Comparison of ENCODE assay signal across 8 mouse cellular contexts in the genomic region with DNA sequence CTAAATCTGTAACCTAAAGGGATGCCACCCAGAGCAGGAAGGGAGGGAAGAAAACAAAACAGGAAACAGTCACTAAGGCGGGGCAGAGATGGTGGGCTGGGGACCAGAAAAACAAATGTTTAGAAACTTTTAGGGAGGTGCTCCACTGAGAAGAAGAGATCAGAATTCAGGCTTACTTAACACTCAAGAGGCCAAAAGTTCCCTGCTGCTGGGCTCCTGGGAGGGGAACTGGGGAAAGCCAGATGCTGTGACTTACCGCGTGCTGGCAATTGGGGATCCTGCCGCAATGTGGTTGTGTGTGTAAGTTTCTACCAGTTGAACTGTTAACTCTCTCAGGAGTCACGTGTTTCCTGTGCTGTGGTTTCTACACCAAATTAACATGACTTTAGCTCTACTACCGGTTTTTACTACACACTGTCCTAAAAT. TPM values are rescaled to one million over a fixed set of nuclear protein-coding genes. Genes with fewer than 3 reads are reported as not detected.
DNase-seq lines count a peak whose midpoint lies in the region; ATAC-seq and TF ChIP-seq lines count a peak whose summit lies in the region.

Icam2 (minus strand) TSS at position 285 of the 426 bp plus-strand sequence.

- no peak for TF ChIP-seq CTCF in intestine, postnatal 0 days (IDR thresholded peaks at IDR 0.05; ENCODE audit: low read depth)

- H3K4me1 ChIP-seq in intestine, postnatal 0 days (replicated peaks; ENCODE audit: control insufficient read depth, insufficient read depth, low read length), result no peaks in the 10 kb centered on the region
- H3K4me1 ChIP-seq in midbrain, embryonic 15.5 days, result no peaks in the 10 kb centered on the region

- intact Hi-C loops in left cerebral cortex, postnatal 4 days (cut with DNase I), result no loop called here

- H3K27ac ChIP-seq in intestine, postnatal 0 days (ENCODE audit: low read depth, low read length), result no peak within 1 kb of the TSS
- no peak within 1 kb of the TSS for H3K27ac ChIP-seq in midbrain, embryonic 15.5 days

- H3K4me2 ChIP-seq in intestine, postnatal 0 days (replicated peaks; ENCODE audit: low read depth), result no peak within 1 kb of the TSS
- no peak within 1 kb of the TSS for H3K4me2 ChIP-seq in midbrain, embryonic 15.5 days

- no peak within 1 kb of the TSS for H3K9ac ChIP-seq in intestine, postnatal 0 days (ENCODE audit: low read depth, low read length)
- no peak within 1 kb of the TSS for H3K9ac ChIP-seq in midbrain, embryonic 15.5 days

- DNase-seq in urinary bladder, adult 2 months (ENCODE audit: low spot score), result no peak
- no peak for DNase-seq in urinary bladder, adult 18-20 months (ENCODE audit: low spot score in 2 of 2)
- no peak for DNase-seq in gonadal fat pad, adult 2 months (ENCODE audit: low read depth)
- peak; percentile 77 for DNase-seq in thymus, postnatal 4 days
- DNase-seq in layer of hippocampus, adult 9-10 months (ENCODE audit: low spot score), result no peak
- DNase-seq in left cerebral cortex, postnatal 4 days, result no peak

- H3K9me3 ChIP-seq in intestine, postnatal 0 days (ENCODE audit: control insufficient read depth), result no peaks in the 10 kb centered on the region
- H3K9me3 ChIP-seq in midbrain, embryonic 15.5 days, result no peaks in the 10 kb centered on the region

- H3K27me3 ChIP-seq in intestine, postnatal 0 days (replicated peaks; ENCODE audit: control insufficient read depth, insufficient read depth, low read length), result no peaks in the 10 kb centered on the region
- H3K27me3 ChIP-seq in midbrain, embryonic 15.5 days (replicated peaks), result no peaks in the 10 kb centered on the region

- WGBS in intestine, postnatal 0 days, result 80% methylated on average over 6 of the region's 6 CpGs
- WGBS in midbrain, embryonic 15.5 days, result 77% methylated on average over 6 of the region's 6 CpGs

- no peaks in the 10 kb centered on the region for H3K36me3 ChIP-seq in intestine, postnatal 0 days (ENCODE audit: control insufficient read depth, insufficient read depth)
- no peaks in the 10 kb centered on the region for H3K36me3 ChIP-seq in midbrain, embryonic 15.5 days (replicated peaks)

- no peak within 1 kb of the TSS for H3K4me3 ChIP-seq in intestine, postnatal 0 days (ENCODE audit: low read depth, low read length)
- no peak within 1 kb of the TSS for H3K4me3 ChIP-seq in midbrain, embryonic 15.5 days

- no peak for ATAC-seq in intestine, postnatal 0 days
- ATAC-seq in midbrain, embryonic 15.5 days (replicated peaks), result no peak

RNA-seq across cellular contexts. Expression of gene Icam2, which starts in this region (rescaled TPM):
- polyA plus RNA-seq in urinary bladder, adult 2 months (2012; rRNA removed), result 13.2 and 16.3 TPM in 2 replicates
- polyA plus RNA-seq in gonadal fat pad, adult 2 months (2012; rRNA removed), result 27.4 and 41.4 TPM in 2 replicates
- 14.2 and 15.4 TPM in 2 replicates for polyA plus RNA-seq in intestine, postnatal 0 days (2015; fragmentation: Nextera tagmentation; extraction: Ambion mirVana)
- polyA plus RNA-seq in midbrain, embryonic 15.5 days (2015; fragmentation: Nextera tagmentation; extraction: Ambion mirVana), result 18.2 and 19.1 TPM in 2 replicates
- total RNA-seq in left cerebral cortex, postnatal 4 days (2021), result 1 to 10 TPM; 4.4 to 6.2 TPM
